Mouse (Mus musculus): Measurements from ENCODE around the gene Robo3. TPM values are rescaled to one million over a fixed set of nuclear protein-coding genes. Genes with fewer than 3 reads are reported as not detected.

Robo3 gene
- polyA plus RNA-seq, 1 experiment from 2014 or later = 2.7 TPM

GRCm38 (mm10) chr9:37365706-37366105 lies 67.3 kb downstream of the Robo3 start:
- H3K4me1 ChIP-seq = no peaks in the 10 kb centered on the region
- H3K9ac ChIP-seq = no peak overlapping the region
- WGBS = 66% methylated on average over 5 of the region's 5 CpGs
- no peak overlapping the region for H3K27ac ChIP-seq
- H3K36me3 ChIP-seq = no peaks in the 10 kb centered on the region
- no peaks in the 10 kb centered on the region for H3K9me3 ChIP-seq
- no peak overlapping the region for H3K4me2 ChIP-seq (replicated peaks)
- H3K27me3 ChIP-seq = no peaks in the 10 kb centered on the region
- ATAC-seq (ENCODE audit: insufficient number of reproducible peaks, insufficient read depth, low FRiP score, low TSS enrichment) = no peak
- H3K4me3 ChIP-seq = no peak overlapping the region

Other genes starting within 250 kb of the Robo3 start
- 15.4 and 17.6 TPM in 2 replicates for gene Tmem218, start 225.0 kb downstream of the Robo3 start, polyA plus RNA-seq (2016; fragmentation: Nextera tagmentation; extraction: Ambion mirVana)
- 1.7 and 2.0 TPM in 2 replicates for gene Slc37a2, start 177.5 kb downstream of the Robo3 start, polyA plus RNA-seq (2016; fragmentation: Nextera tagmentation; extraction: Ambion mirVana)
- gene Ccdc15, start 84.8 kb downstream of the Robo3 start, polyA plus RNA-seq (2016; fragmentation: Nextera tagmentation; extraction: Ambion mirVana) = 8.3 and 8.4 TPM in 2 replicates
- 0.10 TPM in 1 of 2 replicates, not detected in the other for gene Hepacam, start 65.9 kb downstream of the Robo3 start, polyA plus RNA-seq (2016; fragmentation: Nextera tagmentation; extraction: Ambion mirVana)
- gene Robo4, start 31.3 kb downstream of the Robo3 start, polyA plus RNA-seq (2016; fragmentation: Nextera tagmentation; extraction: Ambion mirVana) = 7.7 and 8.9 TPM in 2 replicates
- 43.1 and 44.7 TPM in 2 replicates for gene Msantd2, start 56.1 kb upstream of the Robo3 start, polyA plus RNA-seq (2016; fragmentation: Nextera tagmentation; extraction: Ambion mirVana)
- 34.0 and 38.3 TPM in 2 replicates for gene Esam, start 94.8 kb upstream of the Robo3 start, polyA plus RNA-seq (2016; fragmentation: Nextera tagmentation; extraction: Ambion mirVana)
- gene Vsig2, start 106.0 kb upstream of the Robo3 start, polyA plus RNA-seq (2016; fragmentation: Nextera tagmentation; extraction: Ambion mirVana) = 1.0 and 1.1 TPM in 2 replicates
- 6.7 and 6.9 TPM in 2 replicates for gene Nrgn, start 119.7 kb upstream of the Robo3 start, polyA plus RNA-seq (2016; fragmentation: Nextera tagmentation; extraction: Ambion mirVana)
- gene Siae, start 122.5 kb upstream of the Robo3 start, polyA plus RNA-seq (2016; fragmentation: Nextera tagmentation; extraction: Ambion mirVana) = 7.3 and 7.8 TPM in 2 replicates
- gene Spa17, start 180.5 kb upstream of the Robo3 start, polyA plus RNA-seq (2016; fragmentation: Nextera tagmentation; extraction: Ambion mirVana) = 8.3 and 10.0 TPM in 2 replicates
- gene Tbrg1, start 224.1 kb upstream of the Robo3 start, polyA plus RNA-seq (2016; fragmentation: Nextera tagmentation; extraction: Ambion mirVana) = 154 and 157 TPM in 2 replicates
- gene Panx3, start 236.0 kb upstream of the Robo3 start, polyA plus RNA-seq (2016; fragmentation: Nextera tagmentation; extraction: Ambion mirVana) = 2.4 and 2.6 TPM in 2 replicates